Mouse (Mus musculus): ENCODE measurements around the gene Smg9.
"Not testable (repeated sequence)": the region's sequence is repeated elsewhere in the genome, so short reads cannot be mapped to it uniquely, and the experiment has no call there.

The Smg9 gene

DNA sequence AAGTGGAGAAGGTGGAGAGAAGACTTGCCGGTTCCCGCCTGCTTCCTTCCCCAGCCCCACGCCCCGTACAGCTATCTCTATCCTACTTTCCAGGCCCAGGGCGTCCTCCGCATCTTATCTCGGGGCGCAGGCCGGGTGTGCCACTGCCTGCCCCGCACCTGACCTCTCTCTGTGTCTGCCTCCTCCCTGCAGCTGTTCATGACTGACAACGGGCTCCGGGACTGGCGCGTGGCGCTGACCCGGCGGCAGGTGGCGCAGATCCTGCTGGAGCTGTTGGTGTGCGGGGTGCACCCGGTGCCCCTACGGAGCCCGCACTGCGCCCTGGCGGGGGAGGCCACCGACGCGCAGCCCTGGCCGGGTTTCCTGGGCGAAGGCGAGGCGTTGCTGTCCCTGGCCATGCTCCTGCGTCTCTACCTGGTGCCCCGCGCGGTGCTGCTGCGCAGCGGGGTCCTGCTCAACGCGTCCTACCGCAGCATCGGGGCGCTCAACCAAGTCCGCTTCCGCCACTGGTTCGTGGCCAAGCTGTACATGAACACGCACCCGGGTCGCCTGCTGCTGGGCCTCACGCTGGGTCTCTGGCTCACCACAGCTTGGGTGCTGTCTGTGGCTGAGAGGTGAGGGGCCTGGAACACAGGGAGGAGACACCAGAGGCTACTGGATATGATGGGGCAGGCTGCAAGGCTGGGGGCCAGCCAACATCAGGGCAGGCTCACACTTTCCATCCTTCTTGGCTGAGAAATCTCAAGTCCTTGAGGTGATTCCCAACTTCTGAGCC is 22.1 kb upstream of the Smg9 start:
- no peak for DNase-seq (ENCODE audit: low spot score in 2 of 2)

DNA sequence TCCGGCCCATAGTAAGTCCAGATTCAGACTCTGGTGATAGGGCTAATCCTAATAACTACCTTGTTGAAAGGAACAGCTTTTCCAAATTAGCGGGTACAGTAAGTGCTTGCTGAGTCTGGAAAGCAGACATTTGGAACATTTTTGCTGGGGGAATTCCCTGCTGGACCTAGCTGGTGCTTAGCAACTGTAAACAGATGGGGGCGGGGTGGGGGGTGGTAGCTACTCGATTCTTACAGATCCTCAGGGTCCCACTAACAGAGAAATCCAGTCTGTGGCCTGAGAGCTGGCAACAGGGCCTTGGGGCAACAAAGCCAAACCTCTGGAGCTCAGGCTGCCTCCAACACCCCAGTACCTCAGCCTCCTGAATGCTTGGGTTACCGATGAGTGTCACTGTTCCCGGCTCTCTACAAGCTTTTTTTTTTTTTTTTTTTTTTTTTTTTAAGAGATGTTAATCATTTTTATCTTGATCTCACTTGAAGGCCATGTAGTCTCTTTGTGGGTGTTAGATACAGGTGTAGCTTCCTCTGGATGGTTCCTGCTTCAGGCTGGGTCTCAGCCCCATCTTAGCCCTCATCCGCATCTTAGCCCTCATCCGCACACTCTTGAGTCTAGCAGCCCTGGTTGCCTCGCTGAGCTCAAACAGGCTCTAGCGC is 21.2 kb upstream of the Smg9 start:
- no peak for DNase-seq (ENCODE audit: low spot score in 2 of 2)

GRCm38 (mm10) chr7:24379934-24380333 is 19.5 kb upstream of the Smg9 start:
- DNase-seq (ENCODE audit: low spot score in 2 of 2) = no peak

DNA sequence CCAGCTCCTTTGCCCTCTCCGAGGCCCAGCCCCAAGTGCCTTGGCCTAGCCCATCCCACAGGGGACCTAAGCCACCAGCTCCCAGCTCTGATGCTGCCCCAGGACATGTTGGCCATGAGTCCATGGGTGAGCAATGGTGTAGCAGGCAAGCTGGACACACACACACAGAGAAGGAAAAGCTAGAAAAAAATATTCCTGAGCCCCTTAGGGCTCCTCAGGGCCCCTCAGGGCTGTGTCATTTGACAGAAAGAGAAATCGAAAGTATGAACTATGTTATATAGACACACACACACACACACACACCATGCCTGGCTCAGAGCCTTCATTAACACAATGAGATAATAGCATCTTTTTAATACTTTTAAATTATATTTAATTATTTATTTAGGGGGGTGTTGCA is 19.0 kb upstream of the Smg9 start:
- no peak for DNase-seq (ENCODE audit: low spot score in 2 of 2)

DNA sequence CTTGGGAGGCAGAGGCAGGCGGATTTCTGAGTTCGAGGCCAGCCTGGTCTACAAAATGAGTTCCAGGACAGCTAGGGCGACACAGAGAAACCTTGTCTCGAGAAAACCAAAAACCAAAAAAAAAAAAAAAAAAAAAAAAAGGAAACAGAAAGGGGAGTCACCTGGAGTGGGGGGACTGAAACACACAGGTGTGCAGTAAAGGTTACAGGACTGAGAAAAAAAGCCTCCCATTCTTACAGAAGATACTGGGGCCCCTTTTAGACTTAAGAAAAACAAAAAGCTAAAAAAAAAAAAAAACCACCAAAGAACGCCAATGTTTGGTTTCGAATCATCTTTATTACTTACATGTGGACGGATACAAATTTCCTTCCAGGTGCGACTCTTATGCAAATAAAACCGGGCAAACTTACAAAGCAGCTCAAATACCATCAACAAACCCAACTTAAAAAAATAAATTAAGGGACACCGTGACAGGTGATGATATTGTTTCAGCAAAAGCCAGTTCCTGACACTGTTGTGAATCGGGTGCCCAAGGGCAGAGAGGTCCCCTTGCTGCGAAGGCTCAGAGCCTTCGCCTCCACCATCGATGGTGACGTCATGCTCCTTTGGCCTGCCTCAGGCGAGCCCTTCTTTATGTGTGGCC is 16.6 kb upstream of the Smg9 start:
- no peak for DNase-seq (ENCODE audit: low spot score in 2 of 2)

- DNase-seq (ENCODE audit: low spot score in 2 of 2) = no peak
Measured at GRCm38 (mm10) chr7:24384070-24384469, 15.3 kb upstream of the Smg9 start.

GRCm38 (mm10) chr7:24384827-24385226 is 14.6 kb upstream of the Smg9 start:
- peak; percentile 64 to 68 for DNase-seq (ENCODE audit: low spot score in 2 of 2)

DNA sequence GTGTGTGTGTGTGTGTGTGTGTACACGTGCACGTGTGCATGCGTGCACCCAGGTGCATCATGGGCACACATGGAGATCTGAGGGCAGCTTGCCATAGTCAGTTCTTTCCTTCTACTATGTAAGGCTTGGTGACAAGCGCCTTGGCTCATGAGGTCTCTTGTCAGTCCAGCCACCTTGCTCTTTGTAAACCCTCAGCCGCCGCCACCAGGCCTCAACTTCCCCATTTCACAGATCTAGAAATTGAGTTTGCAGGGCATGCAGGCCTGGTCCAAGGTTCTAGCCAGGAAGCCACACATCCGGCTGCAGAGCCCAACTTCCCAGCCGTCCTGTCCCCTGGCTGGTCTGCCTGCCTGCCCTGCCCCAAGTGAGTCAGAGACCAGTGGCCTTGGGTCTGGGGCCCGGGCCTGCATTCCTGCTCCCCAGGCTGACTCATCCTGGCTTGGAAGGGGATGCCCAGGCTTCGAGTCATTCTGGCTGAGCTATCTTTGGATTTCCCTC is 12.3 kb upstream of the Smg9 start:
- no peak for DNase-seq (ENCODE audit: low spot score in 2 of 2)

DNA sequence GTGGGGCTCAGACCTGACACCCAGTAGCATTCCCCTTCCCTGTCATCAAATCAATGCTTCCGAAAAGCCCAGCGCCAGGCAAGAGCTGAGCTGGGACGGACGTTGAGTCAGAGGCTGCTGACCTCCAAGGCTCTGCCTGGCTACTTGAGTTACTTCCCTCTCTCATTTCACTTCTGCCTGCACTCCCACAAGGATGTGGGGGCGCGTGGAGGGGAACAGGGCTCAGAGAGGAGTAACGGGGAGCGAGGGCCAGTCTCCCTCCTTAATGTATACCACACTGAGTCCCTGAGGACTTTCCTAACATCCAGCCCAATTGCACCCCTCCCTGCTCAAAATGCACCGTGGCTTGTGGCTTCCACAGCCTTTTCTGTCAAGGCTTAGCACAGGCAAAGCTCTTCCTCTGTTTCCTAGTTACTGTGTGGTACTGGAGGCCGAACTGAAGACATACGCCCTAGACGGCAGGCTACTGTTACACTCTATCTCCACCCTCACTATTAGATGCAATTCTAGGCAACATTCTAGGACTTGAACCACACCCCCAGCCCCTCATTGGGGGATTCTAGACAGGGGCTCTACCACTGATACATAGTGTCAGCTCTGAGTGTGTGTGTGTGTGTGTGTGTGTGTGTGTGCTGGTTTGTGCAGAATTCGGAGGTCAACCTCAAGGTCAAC is 9.8 kb upstream of the Smg9 start:
- no peak for DNase-seq (ENCODE audit: low spot score in 2 of 2)

GRCm38 (mm10) chr7:24390512-24390911 is 8.9 kb upstream of the Smg9 start:
- no peak for DNase-seq (ENCODE audit: low spot score in 2 of 2)

- no peak for DNase-seq (ENCODE audit: low spot score in 2 of 2)
Measured at GRCm38 (mm10) chr7:24391077-24391476, 8.3 kb upstream of the Smg9 start.

DNA sequence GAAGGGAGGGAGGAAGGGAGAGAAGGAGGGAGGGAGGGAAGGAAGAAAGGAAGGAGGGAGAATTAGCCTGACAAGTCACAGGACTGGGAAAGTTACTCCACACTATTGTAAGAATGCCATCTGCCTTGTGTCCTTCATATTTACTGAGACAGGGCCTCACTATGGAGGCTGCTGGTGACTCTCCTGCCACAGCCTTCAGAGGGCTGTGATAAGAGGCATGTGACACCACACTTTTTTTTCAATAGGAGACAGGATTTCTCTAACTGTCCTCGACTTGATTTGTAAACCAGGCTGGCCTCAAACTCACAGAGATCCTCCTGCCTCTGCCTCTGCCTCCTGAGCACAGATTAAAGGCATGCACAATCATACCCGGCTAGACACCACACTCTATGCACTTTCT is 7.7 kb upstream of the Smg9 start:
- no peak for DNase-seq (ENCODE audit: low spot score in 2 of 2)

DNA sequence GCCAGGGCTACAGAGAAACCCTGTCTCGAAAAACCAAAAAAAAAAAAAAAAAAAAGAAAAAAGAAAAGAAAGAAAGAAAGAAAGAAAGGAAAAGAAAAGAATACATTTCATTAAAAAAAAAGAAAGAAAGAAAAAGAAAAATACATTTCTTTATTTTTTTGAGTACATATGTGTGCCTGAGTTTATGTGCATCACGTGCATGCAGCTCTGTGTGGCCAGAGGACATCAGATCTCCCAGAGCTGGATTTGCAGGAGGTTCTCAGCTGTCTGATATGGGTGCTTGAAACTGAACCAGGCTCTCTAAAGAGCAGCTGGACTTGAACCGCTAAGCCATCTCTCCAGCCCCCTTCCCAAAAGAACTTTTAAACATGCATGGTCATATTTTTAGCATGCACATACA is 5.4 kb upstream of the Smg9 start:
- DNase-seq (ENCODE audit: low spot score in 2 of 2) = no peak

- DNase-seq (ENCODE audit: low spot score in 2 of 2) = no peak
Measured at GRCm38 (mm10) chr7:24394475-24395161, 4.8 kb upstream of the Smg9 start.

DNA sequence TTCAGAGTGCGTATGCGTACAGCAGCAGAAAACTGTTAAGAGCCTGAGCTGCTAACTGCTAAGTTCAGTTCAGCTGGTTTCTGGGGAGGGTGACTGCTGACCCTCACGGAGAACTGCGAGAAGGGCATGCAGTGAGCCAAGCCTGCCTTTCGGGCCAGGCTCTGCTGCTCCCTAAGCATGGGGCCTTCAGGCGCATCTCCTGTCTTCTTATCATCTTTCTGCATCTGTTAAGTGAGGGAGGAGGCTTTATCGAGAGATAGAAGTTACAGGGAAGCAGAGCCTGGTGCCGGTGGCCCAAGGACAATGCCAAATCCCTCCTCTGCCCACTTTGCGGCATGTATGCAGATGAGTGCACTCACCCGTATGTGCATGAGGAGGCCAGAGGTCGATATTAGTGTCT is 2.6 kb upstream of the Smg9 start:
- no peak for DNase-seq (ENCODE audit: low spot score in 2 of 2)

DNA sequence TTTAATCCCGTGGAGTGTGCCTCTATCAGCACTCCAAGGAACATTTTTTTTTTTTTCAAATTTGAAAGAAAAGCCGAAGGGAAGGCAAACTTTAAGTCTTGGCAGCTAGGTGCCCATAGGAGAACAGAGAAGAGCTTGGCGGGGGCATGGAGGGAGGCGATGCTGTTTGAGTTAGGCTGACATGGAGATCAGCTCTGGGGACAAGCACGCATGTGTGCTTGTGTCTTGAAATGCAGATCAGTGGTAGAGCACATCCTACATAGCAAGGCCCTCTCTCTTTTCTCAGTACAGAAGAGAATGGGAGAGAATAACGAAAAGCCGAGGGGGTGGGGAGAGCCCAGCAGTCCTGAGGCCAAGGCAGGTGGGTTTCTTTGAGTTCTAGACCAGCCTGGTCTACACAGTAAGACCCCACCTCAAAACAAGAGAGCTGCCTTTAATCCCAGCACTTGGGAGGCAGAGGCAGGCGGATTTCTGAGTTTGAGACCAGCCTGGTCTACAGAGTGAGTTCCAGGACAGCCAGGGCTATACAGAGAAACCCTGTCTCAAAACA is 980 bp upstream of the Smg9 start:
- DNase-seq (ENCODE audit: low spot score in 2 of 2) = no peak

GRCm38 (mm10) chr7:24400082-24400452 is 648 bp downstream of the Smg9 start:
- DNase-seq (ENCODE audit: low spot score in 2 of 2) = no peak

DNA sequence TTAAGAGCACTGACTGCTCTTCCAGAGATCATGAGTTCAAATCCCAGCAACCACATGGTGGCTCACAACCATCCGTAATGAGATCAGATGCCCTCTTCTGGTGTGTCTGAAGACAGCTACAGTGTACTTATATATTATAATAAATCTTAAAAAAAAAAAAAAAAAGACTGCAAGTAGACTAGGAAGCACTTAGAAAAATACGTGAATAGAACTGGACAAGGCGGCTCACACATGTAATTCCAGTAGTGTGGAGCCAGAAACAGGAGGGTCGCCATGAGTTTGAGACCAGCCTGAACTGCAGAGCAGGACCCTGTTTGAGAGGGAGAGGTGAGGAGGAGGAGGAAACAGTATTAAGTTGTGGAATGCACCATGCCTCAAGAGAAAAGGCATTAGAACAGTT is 1.1 kb downstream of the Smg9 start:
- DNase-seq (ENCODE audit: low spot score in 2 of 2) = not testable (repeated sequence)

- no peak for DNase-seq (ENCODE audit: low spot score in 2 of 2)
Measured at GRCm38 (mm10) chr7:24402851-24403250, 3.4 kb downstream of the Smg9 start.

- no peak for DNase-seq (ENCODE audit: low spot score in 2 of 2)
Measured at GRCm38 (mm10) chr7:24405649-24406048, 6.2 kb downstream of the Smg9 start.

- peak; percentile 62 to 68 for DNase-seq (ENCODE audit: low spot score in 2 of 2)
Measured at GRCm38 (mm10) chr7:24406528-24407344, 7.3 kb downstream of the Smg9 start.

Data from frontal cortex, postnatal 36 days (tissue).